Mouse (Mus musculus) small intestine, adult 2 months (tissue): ENCODE measurements around the gene Hist1h2ab.

Source experiments
- CTCF ChIP-seq: fragments of 200-500 bp; IDR thresholded peaks from 2 replicates; pipeline ENCODE4 v1.5.1; 2012; ENCODE audit warnings: low read depth, mild to moderate bottlenecking, control low read depth, inconsistent platforms, low read length, moderate library complexity, mixed read lengths; ENCODE audit not compliant: insufficient replicate concordance, insufficient read length; ENCODE audit errors: extremely low read depth
- POLR2A ChIP-seq: fragments of 200-500 bp; IDR thresholded peaks from 2 replicates; pipeline ENCODE4 v1.6.1; 2012; ENCODE audit warnings: low read depth, mild to moderate bottlenecking, control low read depth, inconsistent platforms, low read length, moderate library complexity

GRCm38 (mm10) chr13:23747081-23747891, 3.6 kb upstream of the Hist1h2ab start:
- TF ChIP-seq CTCF: no peak
- TF ChIP-seq POLR2A: no peak; the same call in 1 of the 2 replicates
